Mouse (Mus musculus) right cerebral cortex, postnatal 4 days (tissue): ENCODE measurements at regions not wholly inside any gene's neighbourhood (a gene's known extent, or its start where the extent isn't known, plus 50 kb on each side); places are given as distances from the start of the nearest gene placed in this dataset.

Experiments
- DNase-seq: peaks from one replicate; pipeline ENCODE4 v3.0.0-alpha.2; 2022

DNA sequence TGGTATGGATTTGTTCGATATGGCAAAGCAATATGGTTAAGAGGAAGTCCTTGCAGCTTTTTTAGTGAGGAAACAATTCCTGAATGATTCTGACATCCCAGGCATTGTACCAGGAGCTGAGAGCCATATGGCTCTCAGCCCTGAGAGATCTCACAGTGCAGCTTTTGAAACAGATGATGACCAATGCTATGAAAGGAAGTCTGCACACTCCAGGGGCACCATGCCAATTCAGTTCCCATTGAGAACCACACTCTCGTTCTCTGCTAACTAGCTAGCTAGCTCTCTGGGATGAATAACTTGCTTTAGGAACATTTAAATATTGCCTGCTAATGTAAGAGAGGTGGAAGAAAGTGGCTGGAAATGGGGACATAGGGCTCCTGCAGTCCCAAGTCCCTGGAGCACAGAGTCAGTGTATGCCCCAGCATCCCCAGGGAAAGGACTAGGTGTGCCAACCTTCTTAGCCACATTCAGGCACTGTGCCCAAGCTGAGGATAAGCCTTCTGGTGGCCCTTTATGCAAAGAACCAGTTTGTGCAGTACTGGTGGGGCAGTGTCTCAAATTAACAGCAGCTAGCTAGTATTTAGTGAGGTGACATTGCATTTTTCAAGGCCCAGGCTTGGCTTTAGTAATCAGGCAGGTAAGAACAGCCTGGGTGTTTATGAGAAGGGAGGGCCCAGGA is 61.8 kb upstream of the Nampt start:
- peak; percentile 59 for DNase-seq

DNA sequence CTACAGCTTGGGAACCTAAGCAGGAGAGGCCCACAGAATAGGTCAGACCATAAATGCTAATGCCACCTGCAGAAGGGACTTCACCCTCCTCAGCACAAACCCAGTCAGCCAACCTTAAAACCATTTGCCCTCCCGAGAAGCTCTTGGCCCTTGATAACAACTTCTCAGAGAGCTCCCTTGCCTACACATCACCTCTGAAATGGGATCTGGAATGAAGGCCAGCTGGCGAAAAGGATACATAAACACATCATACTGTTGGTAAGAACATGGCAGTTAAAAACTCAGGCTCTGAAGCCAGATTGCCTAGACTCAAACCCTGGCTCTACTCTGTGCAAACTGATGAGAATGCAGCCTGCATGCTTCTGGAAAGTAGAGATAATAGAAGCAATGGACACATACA is 61.2 kb upstream of the Nampt start:
- DNase-seq, result no peak

DNA sequence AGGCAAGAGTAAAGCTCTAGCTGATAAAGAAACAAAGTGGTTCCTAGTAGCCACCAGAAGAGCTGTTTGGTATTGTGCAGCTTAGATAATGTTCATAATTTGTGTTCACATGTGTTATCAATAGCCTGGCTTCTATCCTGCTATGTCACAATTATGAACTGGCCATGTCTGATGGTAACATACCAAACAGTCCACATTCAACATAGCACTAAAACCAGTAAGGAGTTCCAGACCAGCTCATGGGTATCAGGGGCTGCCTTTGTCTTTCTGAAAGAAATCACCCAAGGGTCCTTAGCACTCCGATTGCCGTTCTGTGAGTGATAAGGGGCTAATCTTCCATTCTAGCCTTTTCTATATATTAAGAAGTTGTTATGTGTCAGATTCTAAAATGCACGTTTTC is 58.7 kb upstream of the Nampt start:
- no peak for DNase-seq

DNA sequence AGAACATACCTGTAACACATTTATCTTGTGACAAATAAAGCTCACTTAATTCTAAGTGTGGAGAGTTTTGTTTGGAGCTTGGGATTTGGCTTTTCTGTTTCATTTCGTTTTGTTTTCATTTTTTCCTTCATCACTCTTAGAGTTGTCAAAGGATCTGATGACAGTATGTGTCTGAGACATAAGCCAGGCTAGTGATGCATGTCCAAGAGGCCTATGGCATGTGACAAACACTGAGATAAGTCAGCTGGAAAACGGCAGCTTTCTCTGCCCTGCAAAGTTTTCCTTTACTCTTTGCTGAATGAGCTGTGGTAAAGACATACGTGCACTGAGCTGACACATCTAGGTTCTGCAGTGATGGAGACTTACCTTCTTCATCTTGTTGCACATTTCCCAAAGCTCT is 58.3 kb upstream of the Nampt start:
- no peak for DNase-seq

DNA sequence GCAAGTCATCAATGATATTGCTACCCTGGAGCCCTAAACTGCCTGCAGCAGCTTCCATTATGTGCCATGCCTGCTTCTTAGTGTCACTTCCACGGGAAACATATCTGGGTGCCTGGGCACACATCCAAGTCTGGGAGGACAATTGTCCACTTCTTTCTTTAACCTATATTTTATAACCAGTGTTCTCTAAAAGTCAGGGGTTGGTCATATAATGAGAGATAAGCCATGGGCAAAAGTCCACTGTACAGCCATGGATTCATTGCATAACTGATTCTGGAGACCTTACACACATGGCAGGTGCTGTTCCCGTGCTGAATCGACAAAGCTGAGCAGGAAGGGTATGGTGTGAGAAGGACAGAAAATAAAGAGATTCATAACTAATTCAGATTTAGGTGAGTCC is 55.1 kb upstream of the Nampt start:
- no peak for DNase-seq

DNA sequence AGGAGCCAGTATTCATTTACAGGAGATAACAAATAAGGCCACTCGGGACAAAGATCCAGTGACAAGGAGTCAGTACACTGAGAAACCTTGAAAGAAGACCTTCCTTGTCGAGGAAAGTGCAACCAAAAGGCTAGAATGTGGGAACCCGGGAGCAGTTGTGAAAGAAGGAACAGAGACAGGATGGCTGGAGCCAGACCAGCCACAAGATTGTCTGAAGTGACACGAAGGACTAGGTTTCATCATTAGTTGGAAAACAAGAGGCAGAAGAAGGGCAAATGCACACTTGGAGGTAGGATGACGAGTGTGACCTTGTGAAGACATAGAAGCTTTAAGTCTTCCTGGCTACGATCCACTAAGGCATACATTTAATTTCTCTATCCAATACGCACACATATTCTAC is 54.6 kb upstream of the Nampt start:
- DNase-seq, result no peak

DNA sequence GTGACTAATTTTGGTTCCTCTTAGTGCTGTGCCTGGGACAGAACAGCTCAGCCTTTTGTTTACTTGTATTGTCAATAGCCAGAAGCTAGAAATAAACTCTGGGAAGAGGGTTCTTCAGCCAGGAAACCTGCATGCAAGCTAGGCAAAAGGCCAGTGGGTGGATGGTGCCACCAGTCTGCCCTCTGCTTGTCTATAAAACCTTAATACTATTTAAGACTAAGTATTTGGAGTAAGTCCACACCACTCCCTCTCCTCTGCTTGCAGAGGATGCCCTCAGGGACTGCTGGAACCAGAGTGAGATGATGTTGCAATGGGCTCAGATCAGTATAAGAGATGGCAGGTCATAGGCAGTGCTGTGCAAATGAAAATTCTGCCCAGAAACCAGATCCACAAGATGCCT is 53.5 kb upstream of the Nampt start:
- no peak for DNase-seq

DNA sequence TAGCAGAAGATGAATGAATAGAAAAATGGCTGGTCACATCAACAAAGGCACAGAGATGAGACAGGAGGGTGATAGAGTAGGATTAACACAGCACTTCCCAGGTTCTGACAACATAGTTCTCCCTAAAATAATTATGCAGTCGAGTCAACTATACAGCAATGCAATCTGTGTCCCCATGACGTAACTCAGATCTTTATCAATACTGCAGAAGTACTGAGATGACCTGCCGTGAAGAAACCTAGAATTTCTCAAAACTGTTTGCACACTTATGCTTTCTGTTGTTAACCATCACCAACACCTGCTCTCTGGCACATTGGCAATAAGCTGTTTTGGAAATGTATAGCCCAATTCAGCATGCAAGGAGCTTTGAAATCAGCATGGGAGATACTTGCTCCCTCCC is 52.8 kb upstream of the Nampt start:
- no peak for DNase-seq

DNA sequence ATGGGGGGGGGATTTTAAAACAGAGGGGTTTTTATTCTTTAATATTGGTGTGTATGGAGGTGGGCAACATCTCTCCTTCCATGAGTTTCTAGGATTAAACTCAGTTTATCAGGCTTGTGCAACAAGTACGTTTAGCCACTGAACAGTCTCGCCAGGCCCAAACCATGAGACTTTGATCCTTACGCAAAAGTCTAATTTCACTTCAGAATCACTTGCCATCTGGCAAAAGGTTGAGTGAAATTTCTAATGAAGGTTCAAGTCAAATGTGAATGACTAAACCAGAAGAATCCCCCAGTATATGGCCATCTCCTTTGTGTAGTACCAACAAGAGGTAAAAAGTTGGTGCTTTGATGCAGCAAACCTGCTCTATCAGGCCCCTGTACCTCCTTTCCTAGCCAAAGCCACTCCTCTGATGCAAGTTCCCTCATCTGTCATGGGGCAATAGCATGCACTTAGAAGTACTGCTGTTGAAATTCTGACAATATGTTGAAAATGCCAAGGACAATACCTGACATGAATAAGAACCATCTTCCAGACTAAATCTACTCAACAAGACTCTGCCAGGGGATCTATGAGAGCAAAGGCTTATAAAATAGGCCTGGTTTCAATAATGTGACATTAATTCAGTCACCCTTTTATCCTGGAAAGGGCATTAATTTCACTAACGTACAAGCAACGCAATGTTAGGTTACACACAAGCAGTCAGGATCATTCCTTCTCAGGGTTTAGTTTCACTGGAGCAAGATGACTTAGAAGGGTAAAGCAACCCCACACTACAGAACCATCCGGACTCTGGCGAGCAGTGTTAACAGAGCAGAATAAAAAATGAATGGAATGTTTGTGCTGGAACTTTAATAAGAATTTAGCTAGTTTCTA is 51.9 kb upstream of the Nampt start:
- no peak for DNase-seq

DNA sequence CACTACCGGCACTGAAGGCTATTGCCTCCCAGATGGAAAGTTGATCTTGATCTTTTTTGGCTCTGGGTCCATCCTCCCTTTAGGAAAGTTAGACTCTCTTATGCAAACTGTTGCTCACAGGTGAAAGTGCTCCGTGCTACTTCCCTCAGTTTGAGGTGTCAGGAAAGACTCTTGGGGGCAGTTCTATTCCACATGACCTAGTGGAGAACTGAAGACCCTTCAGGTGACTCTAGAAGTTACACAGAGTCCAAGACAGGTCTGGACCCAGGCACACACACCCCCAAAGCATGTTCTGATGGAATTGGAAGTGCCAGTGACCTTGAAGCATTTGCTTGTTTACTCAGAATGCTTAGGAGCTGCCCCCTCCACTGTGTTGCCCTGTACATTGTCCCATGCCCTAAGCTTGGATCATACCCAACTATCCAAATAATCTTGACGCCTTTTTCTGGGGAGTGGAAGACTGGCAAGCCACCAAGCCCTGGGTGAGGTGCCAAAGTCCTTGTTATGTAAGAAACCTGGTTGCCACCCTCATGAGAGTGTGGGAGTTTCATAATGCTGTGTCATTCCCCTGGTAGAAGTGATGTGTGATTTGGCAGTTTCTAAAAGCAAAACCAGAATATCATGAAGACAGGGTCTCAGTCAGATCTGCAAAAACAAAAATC is 51.1 kb upstream of the Nampt start:
- DNase-seq, result no peak

DNA sequence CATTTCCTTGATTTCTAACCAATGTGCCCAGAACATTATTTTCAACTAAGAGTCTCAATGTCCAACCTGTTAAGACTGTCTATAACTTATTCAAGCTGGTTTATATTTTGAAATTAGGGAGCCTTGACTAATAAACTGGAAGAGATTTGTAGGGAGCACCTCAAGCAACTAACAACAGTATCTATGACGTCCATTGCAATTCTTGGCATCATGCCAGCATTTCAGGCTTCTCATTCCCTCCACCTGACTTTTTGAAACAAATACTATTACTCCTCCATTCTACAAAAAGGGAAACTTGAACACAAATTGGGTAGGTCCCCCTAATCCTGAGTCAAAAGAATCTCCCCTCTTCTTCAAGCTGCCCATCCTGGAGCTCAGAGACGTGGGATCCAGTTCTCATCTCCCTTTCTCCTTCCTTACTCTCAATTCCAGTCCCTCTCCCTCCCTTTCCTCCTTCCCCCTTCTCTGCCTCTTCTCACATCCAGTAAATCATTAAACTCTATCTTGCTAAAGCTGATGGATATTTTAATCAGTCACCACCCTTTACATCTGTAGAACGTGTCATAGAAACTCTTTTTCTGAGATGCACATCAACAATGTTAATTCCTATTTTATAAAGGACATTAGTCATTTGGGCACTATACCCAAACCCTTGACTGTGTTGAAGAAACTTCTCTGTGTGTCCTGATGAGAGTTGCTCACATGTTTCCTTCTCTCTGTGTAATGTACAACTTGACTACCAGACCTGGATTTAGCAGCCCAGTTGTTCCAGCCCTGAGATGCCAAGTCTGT is 50.4 kb upstream of the Nampt start:
- no peak for DNase-seq
